In genomic region chr17:46829856-46830535, GRCm38 (mm10) we compare ENCODE assay signal across 13 mouse cellular contexts. TPM values are rescaled to one million over a fixed set of nuclear protein-coding genes. Genes with fewer than 3 reads are reported as not detected.
A peak's percentile ranks its signal among the peaks of the same experiment; 100 is the strongest.
DNase-seq lines count a peak whose midpoint lies in the region; TF ChIP-seq lines count a peak whose summit lies in the region.
"Had no signal": no experiment of that assay in that cellular context is flagged by ENCODE, and none has a peak within 500 bp of the region (broad histone marks: within the 10 kb centered on the region; RNA-seq: fewer than 3 reads in every experiment).

No protein-coding gene starts in this region.

- H3K4me1 ChIP-seq in thymus, adult 2 months (replicated peaks; ENCODE audit: control insufficient read depth, insufficient read depth, low read length) = peaks cover 21% of the 10 kb centered on the region

- H3K4me3 ChIP-seq in thymus, adult 2 months (ENCODE audit: control insufficient read depth, insufficient read depth, low read length) = no peak overlapping the region
- peak overlapping the region; percentile 8; the same call in 1 of the 2 replicates for H3K4me3 ChIP-seq in macrophage (ENCODE audit: inconsistent target)
- H3K4me3 ChIP-seq: forebrain, embryonic 10.5 days; limb, embryonic 13.5 days had no signal

- peaks cover 14% of the 10 kb centered on the region for H3K36me3 ChIP-seq in thymus, adult 2 months (ENCODE audit: control insufficient read depth, insufficient read depth, low read length)
- H3K36me3 ChIP-seq in macrophage (ENCODE audit: inconsistent target) = peaks cover 11% of the 10 kb centered on the region

- H3K27ac ChIP-seq in thymus, adult 2 months (ENCODE audit: control insufficient read depth, insufficient read depth, low read length) = peak overlapping the region; percentile 92
- H3K27ac ChIP-seq in macrophage = peak overlapping the region; percentile 87
- H3K27ac ChIP-seq: forebrain, embryonic 10.5 days; hindbrain, postnatal 0 days; limb, embryonic 13.5 days had no signal

- 38% methylated on average over 11 of the region's 11 CpGs for WGBS in thymus, adult 2 months
- WGBS in macrophage (ENCODE audit: missing documents) = 8% methylated on average over 11 of the region's 11 CpGs

- H3K79me2 ChIP-seq in macrophage (ENCODE audit: inconsistent target) = peaks cover 19% of the 10 kb centered on the region

- intact Hi-C loops in left cerebral cortex, postnatal 36 days (cut with DNase I) = no loop called here

- no peak for TF ChIP-seq POLR2A in thymus, adult 2 months (IDR thresholded peaks at IDR 0.05; ENCODE audit: control insufficient read depth, extremely low read depth, insufficient read depth, low read length, poor library complexity)

- no peak for TF ChIP-seq CTCF in thymus, adult 2 months (IDR thresholded peaks at IDR 0.05; ENCODE audit: borderline replicate concordance, control insufficient read depth, extremely low read depth, insufficient read depth, low read length, poor library complexity)

- no peaks in the 10 kb centered on the region for H3K27me3 ChIP-seq in thymus, adult 2 months (ENCODE audit: control insufficient read depth, insufficient read depth, low read length)
- H3K27me3 ChIP-seq: limb, embryonic 13.5 days had no signal

- DNase-seq in kidney, adult 11 months = peak; percentile 31
- DNase-seq in kidney, postnatal 10 days = no peak
- DNase-seq in thymus, adult 2 months = no peak
- DNase-seq in thymus, adult 18-20 months = no peak
- peak; percentile 18 for DNase-seq in yolk sac, embryonic 10.5 days (ENCODE audit: low spot score)
- no peak for DNase-seq in lung, postnatal 4 days
- DNase-seq in left cerebral cortex, postnatal 36 days (ENCODE audit: low spot score in 2 of 2) = no peak
- DNase-seq: cerebellum, adult 9-11 months; layer of hippocampus, adult 9-11 months had no signal

RNA-seq across cellular contexts. Expression of gene Bicral, which starts 28.3 kb away (rescaled TPM):
- polyA plus RNA-seq in thymus, adult 2 months (2012; rRNA removed) = 19.3 and 28.1 TPM in 2 replicates
- total RNA-seq in macrophage (2018; cell fraction: chromatin; rRNA removed) = 10 to 100 TPM in 25 of 26 experiments, 1 to 10 TPM in 1; 9.1 to 43.6 (median 25.7) TPM
- 10 to 100 TPM in 23 of 26 experiments, 1 to 10 TPM in 3; 5.6 to 21.0 (median 16.7) TPM for total RNA-seq in macrophage (2018; cell fraction: cytosol; rRNA removed)
- 10 to 100 TPM in 21 of 26 experiments, 1 to 10 TPM in 5; 6.5 to 29.0 (median 19.3) TPM for total RNA-seq in macrophage (2018; cell fraction: nucleus; rRNA removed)
- polyA plus RNA-seq in macrophage (2018) = 9.3 to 10.1 TPM (median 9.6 TPM) in 3 replicates
- 10 to 100 TPM; 52.7 to 58.5 TPM for total RNA-seq in left cerebral cortex, postnatal 36 days (2021)

RNA-seq across cellular contexts. Expression of gene Rpl7l1, which starts 47.5 kb away (rescaled TPM):
- polyA plus RNA-seq in thymus, adult 2 months (2012; rRNA removed) = 30.7 and 33.8 TPM in 2 replicates
- total RNA-seq in macrophage (2018; cell fraction: chromatin; rRNA removed) = 10 to 100 TPM; 16.7 to 71.0 (median 37.8) TPM
- total RNA-seq in macrophage (2018; cell fraction: cytosol; rRNA removed) = 10 to 100 TPM; 50.7 to 93.7 (median 70.4) TPM
- total RNA-seq in macrophage (2018; cell fraction: nucleus; rRNA removed) = 10 to 100 TPM; 17.2 to 62.0 (median 29.1) TPM
- polyA plus RNA-seq in macrophage (2018) = 64.6 to 81.8 TPM (median 70.4 TPM) in 3 replicates
- 10 to 100 TPM; 40.6 to 46.6 TPM for total RNA-seq in left cerebral cortex, postnatal 36 days (2021)

RNA-seq across cellular contexts. Expression of gene 2310039H08Rik, which starts 57.6 kb away (rescaled TPM):
- 106 TPM in 2 replicates for polyA plus RNA-seq in thymus, adult 2 months (2012; rRNA removed)
- 1 to 10 TPM in 17 of 26 experiments, not detected in 9; 1.2 to 7.5 (median 2.4) TPM for total RNA-seq in macrophage (2018; cell fraction: chromatin; rRNA removed)
- 10 to 100 TPM in 7 of 26 experiments, 1 to 10 TPM in 19; 5.7 to 10.9 (median 8.3) TPM for total RNA-seq in macrophage (2018; cell fraction: cytosol; rRNA removed)
- total RNA-seq in macrophage (2018; cell fraction: nucleus; rRNA removed) = 10 to 100 TPM in 2 of 26 experiments, 1 to 10 TPM in 23, not detected in 1; 1.0 to 10.7 (median 3.2) TPM
- 7.4 to 12.7 TPM (median 10.2 TPM) in 3 replicates for polyA plus RNA-seq in macrophage (2018)
- 1 to 10 TPM; 6.9 to 7.8 TPM for total RNA-seq in left cerebral cortex, postnatal 36 days (2021)

Comparison
In these comparisons a context has a peak if more than half of its experiments do, and no peak if none do; other contexts are left out.
1. DNase-seq: peak in kidney, adult 11 months (single experiment) and yolk sac, embryonic 10.5 days (single experiment); none in kidney, postnatal 10 days (single experiment), thymus, adult 2 months (single experiment), thymus, adult 18-20 months (0 of 2), lung, postnatal 4 days (0 of 2) and left cerebral cortex, postnatal 36 days (0 of 2).